Mouse (Mus musculus): ENCODE results near the gene Cmss1. TPM values are rescaled to one million over a fixed set of nuclear protein-coding genes. Genes with fewer than 3 reads are reported as not detected.

The Cmss1 gene
- polyA plus RNA-seq, 2 experiments, result 10.9 to 45.3 TPM

DNA sequence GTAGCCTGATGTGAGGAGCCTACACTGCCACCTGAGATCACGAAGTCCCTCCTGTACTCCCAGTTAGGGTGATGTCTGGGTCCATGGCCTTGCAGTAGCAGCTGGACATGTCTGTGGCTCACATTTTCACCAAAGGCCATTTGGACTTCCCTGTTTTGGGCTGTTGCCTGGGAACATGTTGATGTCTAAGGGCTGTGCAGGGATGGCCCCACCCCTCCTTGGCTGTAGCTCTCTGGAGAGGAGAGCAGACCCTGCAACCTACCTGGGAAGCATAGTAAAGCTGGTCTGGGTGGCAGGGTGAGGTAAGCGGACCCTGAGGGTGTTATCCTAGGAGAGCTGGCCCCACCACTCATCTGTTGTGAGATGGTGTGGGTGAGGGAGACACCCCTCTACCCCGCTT, 245.9 kb downstream of the Cmss1 start:
- DNase-seq (ENCODE audit: low spot score) (no peak), ATAC-seq (ENCODE audit: low FRiP score, low read depth) (no peak)
- 98% methylated on average over 3 of the region's 3 CpGs for WGBS
- H3K4me3 ChIP-seq (replicated peaks; ENCODE audit: low read length), result no peak overlapping the region
- no peaks in the 10 kb centered on the region for H3K36me3 ChIP-seq (ENCODE audit: control insufficient read depth, insufficient read depth, low read length)
- H3K27me3 ChIP-seq (ENCODE audit: control insufficient read depth, insufficient read depth, low read length), result no peaks in the 10 kb centered on the region
- no peaks in the 10 kb centered on the region for H3K9me3 ChIP-seq (ENCODE audit: control insufficient read depth, low read length)
- no peak overlapping the region for H3K4me2 ChIP-seq (replicated peaks; ENCODE audit: low read depth, low read length, severe bottlenecking)
- no peak for TF ChIP-seq POLR2A (IDR thresholded peaks at IDR 0.05; ENCODE audit: borderline replicate concordance, extremely low read depth, insufficient read depth, insufficient read length)
- H3K9ac ChIP-seq (ENCODE audit: low read depth, low read length, severe bottlenecking), result no peak overlapping the region
- peaks cover 15% of the 10 kb centered on the region for H3K4me1 ChIP-seq (ENCODE audit: control insufficient read depth, insufficient read depth, low read length)
- no peak overlapping the region for H3K27ac ChIP-seq (replicated peaks; ENCODE audit: low read depth, low read length)

GRCm38 (mm10) chr16:57359251-57359650, 247.4 kb downstream of the Cmss1 start:
- Histone ChIP-seq H3K4me2 (replicated peaks; ENCODE audit: low read depth, low read length, severe bottlenecking) (no peak overlapping the region), H3K4me1 (ENCODE audit: control insufficient read depth, insufficient read depth, low read length) (peaks cover 10% of the 10 kb centered on the region; the same call in 1 of the 2 replicates), H3K27ac (replicated peaks; ENCODE audit: low read depth, low read length) (no peak overlapping the region), H3K36me3 (ENCODE audit: control insufficient read depth, insufficient read depth, low read length) (no peaks in the 10 kb centered on the region), H3K9ac (ENCODE audit: low read depth, low read length, severe bottlenecking) (no peak overlapping the region), H3K9me3 (ENCODE audit: control insufficient read depth, low read length) (no peaks in the 10 kb centered on the region), H3K27me3 (ENCODE audit: control insufficient read depth, insufficient read depth, low read length) (no peaks in the 10 kb centered on the region), H3K4me3 (replicated peaks; ENCODE audit: low read length) (no peak overlapping the region)
- DNase-seq (ENCODE audit: low spot score), result no peak
- no peak for ATAC-seq (ENCODE audit: low FRiP score, low read depth)
- WGBS, result 86% methylated on average over 10 of the region's 10 CpGs
- no peak for TF ChIP-seq POLR2A (IDR thresholded peaks at IDR 0.05; ENCODE audit: borderline replicate concordance, extremely low read depth, insufficient read depth, insufficient read length)

DNA sequence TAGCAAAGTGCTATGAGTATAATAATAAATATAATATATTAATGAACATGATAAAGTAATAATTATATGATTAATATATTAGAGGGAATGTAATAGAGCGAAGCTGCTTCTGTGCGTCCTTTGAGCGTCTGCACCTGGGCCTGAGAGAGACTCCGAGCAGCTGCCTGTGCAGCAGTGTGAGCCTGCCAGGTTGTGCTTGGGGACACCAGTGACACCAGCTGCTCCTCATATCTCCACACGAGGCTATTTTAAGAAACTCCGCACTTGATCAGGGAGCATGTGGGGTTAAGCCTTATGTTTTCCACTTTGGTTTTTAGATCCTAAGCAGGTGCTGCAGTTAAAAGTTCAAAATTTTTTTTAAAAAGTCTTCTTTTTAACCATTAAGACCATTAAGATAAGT, 249.7 kb downstream of the Cmss1 start:
- DNase-seq (ENCODE audit: low spot score) (no peak), ATAC-seq (ENCODE audit: low FRiP score, low read depth) (0 out of 2 replicates have a peak, but pooled peaks have one; percentile 27)
- Histone ChIP-seq H3K4me3 (replicated peaks; ENCODE audit: low read length) (no peak overlapping the region), H3K36me3 (ENCODE audit: control insufficient read depth, insufficient read depth, low read length) (no peaks in the 10 kb centered on the region), H3K4me1 (ENCODE audit: control insufficient read depth, insufficient read depth, low read length) (peaks cover 13% of the 10 kb centered on the region; the same call in 1 of the 2 replicates), H3K9ac (ENCODE audit: low read depth, low read length, severe bottlenecking) (no peak overlapping the region), H3K27me3 (ENCODE audit: control insufficient read depth, insufficient read depth, low read length) (no peaks in the 10 kb centered on the region), H3K9me3 (ENCODE audit: control insufficient read depth, low read length) (no peaks in the 10 kb centered on the region), H3K27ac (replicated peaks; ENCODE audit: low read depth, low read length) (no peak overlapping the region), H3K4me2 (replicated peaks; ENCODE audit: low read depth, low read length, severe bottlenecking) (no peak overlapping the region)
- WGBS, result 81% methylated on average over 6 of the region's 6 CpGs
- TF ChIP-seq POLR2A (IDR thresholded peaks at IDR 0.05; ENCODE audit: borderline replicate concordance, extremely low read depth, insufficient read depth, insufficient read length), result no peak

GRCm38 (mm10) chr16:57356454-57356853, 250.2 kb downstream of the Cmss1 start:
- Histone ChIP-seq H3K4me1 (ENCODE audit: control insufficient read depth, insufficient read depth, low read length) (peaks cover 13% of the 10 kb centered on the region; the same call in 1 of the 2 replicates), H3K9me3 (ENCODE audit: control insufficient read depth, low read length) (no peaks in the 10 kb centered on the region), H3K27ac (replicated peaks; ENCODE audit: low read depth, low read length) (no peak overlapping the region), H3K4me2 (replicated peaks; ENCODE audit: low read depth, low read length, severe bottlenecking) (no peak overlapping the region), H3K27me3 (ENCODE audit: control insufficient read depth, insufficient read depth, low read length) (no peaks in the 10 kb centered on the region), H3K36me3 (ENCODE audit: control insufficient read depth, insufficient read depth, low read length) (no peaks in the 10 kb centered on the region), H3K4me3 (replicated peaks; ENCODE audit: low read length) (no peak overlapping the region), H3K9ac (ENCODE audit: low read depth, low read length, severe bottlenecking) (no peak overlapping the region)
- no peak for DNase-seq (ENCODE audit: low spot score)
- TF ChIP-seq POLR2A (IDR thresholded peaks at IDR 0.05; ENCODE audit: borderline replicate concordance, extremely low read depth, insufficient read depth, insufficient read length), result no peak
- ATAC-seq (ENCODE audit: low FRiP score, low read depth), result no peak
- WGBS, result 76% methylated on average over 6 of the region's 6 CpGs

DNA sequence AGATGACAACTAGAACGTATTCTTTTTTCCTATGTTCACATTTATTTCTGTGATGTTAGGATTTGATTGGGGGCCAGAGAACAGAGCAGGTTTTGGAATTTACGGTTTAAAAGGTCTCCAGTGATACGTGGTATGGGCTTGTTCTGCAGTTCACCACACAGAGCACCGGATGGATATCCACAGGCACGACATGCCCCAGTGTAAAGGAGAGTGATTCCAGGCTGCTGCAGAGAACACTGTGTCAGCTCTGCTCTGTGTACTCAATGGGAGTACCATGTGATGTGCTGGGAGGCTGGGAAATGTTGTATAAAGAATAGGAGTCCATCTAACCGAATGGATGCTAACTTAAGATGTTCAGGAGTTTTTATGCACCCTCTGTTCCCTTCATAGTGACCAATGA, 252.7 kb downstream of the Cmss1 start:
- Histone ChIP-seq H3K36me3 (ENCODE audit: control insufficient read depth, insufficient read depth, low read length) (no peaks in the 10 kb centered on the region), H3K4me2 (replicated peaks; ENCODE audit: low read depth, low read length, severe bottlenecking) (no peak overlapping the region), H3K27ac (replicated peaks; ENCODE audit: low read depth, low read length) (no peak overlapping the region), H3K9ac (ENCODE audit: low read depth, low read length, severe bottlenecking) (no peak overlapping the region), H3K4me3 (replicated peaks; ENCODE audit: low read length) (no peak overlapping the region), H3K4me1 (ENCODE audit: control insufficient read depth, insufficient read depth, low read length) (peaks cover 13% of the 10 kb centered on the region; the same call in 1 of the 2 replicates), H3K9me3 (ENCODE audit: control insufficient read depth, low read length) (no peaks in the 10 kb centered on the region), H3K27me3 (ENCODE audit: control insufficient read depth, insufficient read depth, low read length) (no peaks in the 10 kb centered on the region)
- ATAC-seq (ENCODE audit: low FRiP score, low read depth), result no peak
- TF ChIP-seq POLR2A (IDR thresholded peaks at IDR 0.05; ENCODE audit: borderline replicate concordance, extremely low read depth, insufficient read depth, insufficient read length), result no peak
- 39% methylated on average over 6 of the region's 6 CpGs for WGBS
- DNase-seq (ENCODE audit: low spot score), result no peak

Measured in limb, embryonic 14.5 days (tissue).